Comparison of ENCODE assay signal across 10 mouse cellular contexts in genomic region chr11:118603126-118603525, GRCm38 (mm10).
DNase-seq lines count a peak whose midpoint lies in the region; ATAC-seq lines count a peak whose summit lies in the region.
"Had no signal": no experiment of that assay in that cellular context is flagged by ENCODE, and none has a peak within 500 bp of the region (broad histone marks: within the 10 kb centered on the region; RNA-seq: fewer than 3 reads in every experiment).

No protein-coding gene starts in this region.

- no peak overlapping the region for H3K4me3 ChIP-seq in neural tube, embryonic 15.5 days (replicated peaks)
- H3K4me3 ChIP-seq: embryonic facial prominence, embryonic 12.5 days had no signal

- H3K27ac ChIP-seq in neural tube, embryonic 15.5 days (replicated peaks), result no peak overlapping the region
- H3K27ac ChIP-seq: embryonic facial prominence, embryonic 12.5 days; macrophage had no signal

- no peaks in the 10 kb centered on the region for H3K36me3 ChIP-seq in neural tube, embryonic 15.5 days
- H3K36me3 ChIP-seq: embryonic facial prominence, embryonic 12.5 days had no signal

- peak; percentile 66 for DNase-seq in neural tube, embryonic 10.5 days (ENCODE audit: extremely low spot score, low spot score)
- DNase-seq in c-Kit-positive CD71-positive TER-119-negative erythroid progenitor cells, embryonic 14.5 days (ENCODE audit: low read depth), result peak; percentile 9
- peak; percentile 77 to 78 for DNase-seq in kidney, postnatal 4 days
- DNase-seq in thymus, adult 18-20 months, result peak; percentile 5
- no peak for DNase-seq in spleen, postnatal 4 days (ENCODE audit: low spot score in 2 of 2)
- no peak for DNase-seq in layer of hippocampus, postnatal 14 days (ENCODE audit: low spot score in 2 of 2)

- H3K9ac ChIP-seq in neural tube, embryonic 15.5 days (replicated peaks), result no peak overlapping the region
- H3K9ac ChIP-seq: embryonic facial prominence, embryonic 12.5 days had no signal

- peaks cover 46% of the 10 kb centered on the region for H3K4me1 ChIP-seq in neural tube, embryonic 15.5 days
- H3K4me1 ChIP-seq: embryonic facial prominence, embryonic 12.5 days had no signal

- no peak overlapping the region for H3K4me2 ChIP-seq in neural tube, embryonic 15.5 days
- H3K4me2 ChIP-seq: embryonic facial prominence, embryonic 12.5 days had no signal

- no peaks in the 10 kb centered on the region for H3K9me3 ChIP-seq in neural tube, embryonic 15.5 days (replicated peaks)
- H3K9me3 ChIP-seq: embryonic facial prominence, embryonic 12.5 days had no signal

- ATAC-seq in neural tube, embryonic 15.5 days (ENCODE audit: low FRiP score), result no peak
- ATAC-seq in erythroid progenitor cell, adult 5-6 weeks (replicated peaks; ENCODE audit: low FRiP score, poor library complexity, severe bottlenecking), result no peak

- 11% methylated on average over 10 of the region's 10 CpGs for WGBS in neural tube, embryonic 15.5 days

- no peaks in the 10 kb centered on the region for H3K27me3 ChIP-seq in neural tube, embryonic 15.5 days (replicated peaks)

Comparison
In these comparisons a context has a peak if more than half of its experiments do, and no peak if none do; other contexts are left out.
1. DNase-seq: peak in neural tube, embryonic 10.5 days (single experiment), c-Kit-positive CD71-positive TER-119-negative erythroid progenitor cells, embryonic 14.5 days (single experiment), kidney, postnatal 4 days (2 of 2) and thymus, adult 18-20 months (2 of 2); none in spleen, postnatal 4 days (0 of 2) and layer of hippocampus, postnatal 14 days (0 of 2).